Mouse (Mus musculus): ENCODE data around the gene Rxra.

GRCm38 (mm10) chr2:27636796-27637195, 39.4 kb upstream of the Rxra start:
- TF ChIP-seq CTCF (IDR thresholded peaks at IDR 0.05; ENCODE audit: low read depth, low read length): no peak
- TF ChIP-seq POLR2A (IDR thresholded peaks at IDR 0.05; ENCODE audit: extremely low read depth, insufficient read depth, low read length): no peak

All from liver, adult 2 months (tissue).